Mouse (Mus musculus) c-Kit-positive CD71-negative TER-119-negative erythroid progenitor cells, embryonic 14.5 days (primary cell): ENCODE results near the gene Sytl1.
A peak's percentile ranks its signal among the peaks of the same experiment; 100 is the strongest.

Experiments
- DNase-seq: peaks from one replicate; pipeline ENCODE4 v3.0.0-alpha.2; 2013; ENCODE audit warnings: low read depth

Sytl1 gene

GRCm38 (mm10) chr4:133247072-133247471 lies 15.8 kb downstream of the Sytl1 start:
- no peak for DNase-seq

DNA sequence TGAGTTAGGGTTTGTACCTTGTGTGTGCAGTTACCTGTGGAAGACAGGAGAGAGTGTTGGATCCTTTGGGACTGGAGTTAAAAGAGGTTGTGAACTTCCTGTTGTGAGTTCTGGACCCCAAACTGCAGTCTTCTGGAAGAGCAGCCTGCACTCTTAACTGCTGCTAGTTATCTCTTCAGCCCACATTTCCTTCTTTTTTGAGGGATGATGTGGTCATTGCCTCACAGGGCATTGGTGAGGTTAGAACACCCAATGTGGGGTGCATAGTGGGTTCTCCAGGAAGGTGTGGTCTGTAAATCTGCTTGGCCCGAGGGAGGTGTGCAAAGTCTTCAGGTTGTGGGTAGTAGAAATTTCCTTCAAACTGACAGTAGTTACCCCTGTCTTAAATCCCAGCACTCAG lies 18.6 kb downstream of the Sytl1 start:
- DNase-seq: no peak

DNA sequence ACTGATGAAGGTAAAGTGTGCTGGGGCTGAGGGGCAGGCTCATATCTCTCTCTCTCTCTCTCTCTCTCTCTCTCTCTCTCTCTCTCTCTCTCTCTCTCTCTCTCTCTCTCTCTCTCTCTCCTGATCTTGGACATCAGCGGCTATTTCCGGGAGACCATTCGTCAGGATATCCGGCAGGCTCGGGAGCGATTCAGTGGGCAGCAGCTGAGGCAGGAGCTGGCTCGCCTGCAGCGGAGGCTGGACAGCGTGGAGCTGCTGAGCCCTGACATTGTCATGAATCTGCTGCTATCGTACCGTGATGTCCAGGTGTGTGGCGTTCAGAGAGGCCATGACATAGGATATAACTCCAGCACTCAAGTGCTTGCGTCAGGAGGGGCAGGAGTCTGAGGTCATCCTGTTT lies 19.4 kb downstream of the Sytl1 start:
- no peak for DNase-seq

GRCm38 (mm10) chr4:133242710-133243109 lies 20.2 kb downstream of the Sytl1 start:
- no peak for DNase-seq

- no peak for DNase-seq
These were observed 21.0 kb downstream of the Sytl1 start for GRCm38 (mm10) chr4:133241910-133242309.

- peak; percentile 78 for DNase-seq
These were observed 21.7 kb downstream of the Sytl1 start for GRCm38 (mm10) chr4:133240934-133241908.

GRCm38 (mm10) chr4:133240490-133240921 lies 22.4 kb downstream of the Sytl1 start, which contains the start of gene Map3k6:
Map3k6 (plus strand) TSS chr4:133240818.
- DNase-seq: peak; percentile 33

DNA sequence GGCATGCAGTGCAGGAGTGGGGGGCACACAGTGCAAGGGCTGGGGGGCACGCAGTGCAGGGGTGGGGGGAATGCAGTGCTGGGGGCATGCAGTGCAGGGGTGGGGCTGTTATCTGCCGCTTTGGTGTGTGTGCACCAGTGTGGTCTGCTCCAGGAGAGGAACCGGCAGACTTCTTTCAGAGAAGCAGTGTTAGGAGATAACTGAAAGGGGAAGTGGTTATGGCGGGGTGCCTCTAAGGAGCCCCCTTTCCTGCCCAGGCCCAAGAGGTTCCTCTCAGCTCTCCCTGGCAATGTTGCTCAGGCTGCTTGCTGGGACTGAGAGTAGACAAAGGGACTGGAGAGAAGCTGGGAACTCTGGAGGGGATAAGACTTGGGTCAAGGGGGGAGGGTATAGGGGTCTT lies 25.0 kb downstream of the Sytl1 start:
- DNase-seq: peak; percentile 51

- DNase-seq: no peak
These were observed 27.5 kb downstream of the Sytl1 start for GRCm38 (mm10) chr4:133235415-133235814.

DNA sequence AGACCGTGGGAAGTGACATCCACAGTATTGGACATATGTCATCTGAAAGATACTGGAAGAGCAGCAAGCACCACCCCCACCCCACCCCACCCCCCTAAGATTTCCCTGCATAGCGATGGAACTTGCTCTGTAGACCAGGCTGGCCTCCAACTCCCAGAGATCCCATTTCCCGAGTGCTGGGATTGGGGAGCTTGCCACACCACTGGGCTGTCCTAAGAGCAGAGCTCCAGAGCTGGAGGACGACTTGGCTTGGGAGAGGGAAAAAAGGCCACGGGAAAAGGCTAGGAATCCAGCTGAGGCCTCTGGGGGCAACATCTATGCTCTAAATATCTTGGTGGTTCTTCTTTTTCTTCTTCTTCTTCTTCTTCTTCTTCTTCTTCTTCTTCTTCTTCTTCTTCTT lies 28.1 kb downstream of the Sytl1 start:
- DNase-seq: no peak

DNA sequence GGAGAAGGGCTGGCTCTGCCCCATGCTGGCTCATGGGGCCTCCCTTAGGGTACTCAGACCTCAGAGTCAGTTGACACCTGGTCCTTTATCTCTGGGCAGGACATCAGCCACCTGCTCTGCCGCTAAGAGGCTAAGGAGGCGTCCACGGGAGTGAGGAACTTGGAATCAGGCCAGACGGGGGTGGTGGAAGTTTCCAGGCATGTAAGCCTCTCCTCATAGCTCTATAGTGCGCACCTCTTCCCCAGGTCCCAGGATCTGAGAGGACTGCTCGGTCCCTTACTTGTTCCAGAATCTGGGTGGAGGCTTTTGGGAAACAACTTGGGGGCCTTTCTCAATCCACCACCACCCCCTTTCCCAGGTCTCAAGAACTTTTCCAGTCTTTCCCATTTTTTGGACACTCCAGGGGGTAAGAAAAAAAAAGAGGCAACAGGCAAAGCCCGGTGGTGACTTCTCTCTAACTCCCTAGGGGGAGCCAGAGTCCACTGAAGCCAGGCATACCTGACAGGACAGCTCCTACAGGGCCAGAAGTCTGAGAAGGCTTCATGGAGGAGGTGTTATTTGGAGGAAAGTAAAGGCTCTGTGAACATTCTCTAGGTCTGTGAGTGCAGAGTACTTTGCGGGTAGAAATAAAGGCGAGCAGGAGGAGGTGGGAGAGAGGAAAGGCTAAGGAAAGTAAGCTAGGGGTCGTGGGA lies 29.5 kb downstream of the Sytl1 start:
- DNase-seq: peak; percentile 50

- no peak for DNase-seq
These were observed 33.3 kb downstream of the Sytl1 start for GRCm38 (mm10) chr4:133229582-133229981.

- no peak for DNase-seq
These were observed 35.3 kb downstream of the Sytl1 start for GRCm38 (mm10) chr4:133227636-133228035.

DNA sequence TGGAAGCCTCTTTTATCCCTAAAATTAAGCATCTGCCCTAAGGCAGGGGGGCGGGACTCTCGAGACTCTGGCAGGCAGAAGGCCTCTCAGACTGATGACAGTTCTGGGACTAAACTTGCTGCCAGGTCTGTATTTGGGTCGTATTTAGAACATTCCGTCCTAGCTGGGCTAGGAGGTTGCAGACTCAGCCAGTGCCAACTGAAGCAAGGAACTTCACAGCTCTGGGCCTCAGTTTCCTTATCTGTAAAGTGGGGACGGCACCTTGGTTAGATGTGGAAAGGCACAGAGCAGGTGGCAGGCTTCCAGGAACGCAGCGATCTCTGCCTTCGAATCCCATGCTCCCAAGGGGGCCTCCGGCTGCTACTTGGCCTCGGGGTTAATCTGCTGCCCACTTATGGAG lies 36.8 kb downstream of the Sytl1 start:
- no peak for DNase-seq

DNA sequence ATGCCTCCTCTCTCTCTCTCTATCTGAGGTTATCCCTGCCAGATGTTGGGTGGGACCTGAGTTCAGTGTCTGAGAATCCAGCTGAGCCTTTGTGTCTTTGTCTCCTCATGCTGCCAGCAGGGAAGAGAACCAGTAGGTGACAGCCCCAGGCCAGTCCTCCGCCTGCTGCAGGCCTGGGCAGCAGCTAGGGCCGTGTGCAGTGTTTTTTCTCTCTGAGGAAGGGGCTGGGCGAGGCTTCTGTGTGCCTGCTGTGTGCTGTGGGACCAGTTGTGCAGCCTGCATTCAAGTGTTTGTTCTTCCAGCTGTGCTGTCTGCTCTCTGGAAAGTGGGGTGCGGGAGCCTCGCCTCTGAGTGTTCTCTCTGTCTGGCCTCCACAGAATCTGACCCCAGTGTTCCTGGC lies 39.0 kb downstream of the Sytl1 start:
- no peak for DNase-seq

- no peak for DNase-seq
These were observed 41.2 kb downstream of the Sytl1 start for GRCm38 (mm10) chr4:133221701-133222100.

DNA sequence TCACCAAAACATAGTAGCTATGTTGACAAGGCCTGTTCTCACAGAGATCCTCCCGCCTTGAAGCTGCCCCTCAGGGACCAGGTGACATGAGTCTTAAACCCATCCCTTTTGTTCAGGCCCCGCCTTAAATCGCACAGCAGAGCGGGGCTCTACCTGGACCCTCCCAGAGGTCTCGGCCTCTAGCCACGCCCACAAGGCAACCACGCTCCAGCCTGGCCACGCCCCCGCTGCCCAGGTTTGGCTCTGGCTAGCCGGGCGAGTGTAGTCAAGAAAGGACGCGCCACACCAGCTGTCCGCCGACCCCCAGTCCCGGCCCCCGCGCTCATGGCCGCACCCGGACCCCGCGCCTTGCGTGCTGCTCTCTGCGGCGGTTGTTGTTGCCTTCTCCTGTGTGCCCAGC lies 42.3 kb downstream of the Sytl1 start:
- DNase-seq: no peak

- no peak for DNase-seq
These were observed 44.2 kb downstream of the Sytl1 start for GRCm38 (mm10) chr4:133218745-133219144.

DNA sequence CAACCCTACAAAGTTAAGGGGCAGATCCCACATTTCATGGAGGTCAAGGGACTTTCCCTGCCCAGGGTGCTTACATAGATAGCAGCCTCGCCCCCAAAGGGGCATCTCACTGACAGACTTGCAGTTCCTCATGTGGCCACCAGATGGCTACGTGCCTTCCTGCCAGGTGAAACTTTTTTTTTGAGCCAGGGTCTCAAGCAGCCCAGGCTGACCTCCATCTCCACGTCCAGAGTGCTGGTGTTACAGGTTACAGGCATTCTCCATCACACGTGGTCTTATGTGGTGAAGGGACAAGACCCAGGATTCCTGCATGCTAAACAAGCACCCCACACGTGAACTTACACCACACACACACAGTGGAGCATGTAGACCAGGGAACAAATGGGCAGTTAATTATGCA lies 45.3 kb downstream of the Sytl1 start:
- DNase-seq: peak; percentile 62

- DNase-seq: no peak
These were observed 49.3 kb downstream of the Sytl1 start for GRCm38 (mm10) chr4:133213661-133214060.

- DNase-seq: no peak
These were observed 49.7 kb downstream of the Sytl1 start for GRCm38 (mm10) chr4:133213268-133213590.

- peak; percentile 66 for DNase-seq
These were observed 50.2 kb downstream of the Sytl1 start for GRCm38 (mm10) chr4:133212562-133213267.
